Mouse (Mus musculus): ENCODE data around the gene Gm42517. TPM values are rescaled to one million over a fixed set of nuclear protein-coding genes. Genes with fewer than 3 reads are reported as not detected.

Gene Gm42517
- 1.2 TPM for polyA plus RNA-seq (2014; fragmentation: Illumina TruSeq; extraction: RNeasy Lipid Tissue Mini Kit (QIAGEN cat#74804); ENCODE audit: low read depth, low replicate concordance)

DNA sequence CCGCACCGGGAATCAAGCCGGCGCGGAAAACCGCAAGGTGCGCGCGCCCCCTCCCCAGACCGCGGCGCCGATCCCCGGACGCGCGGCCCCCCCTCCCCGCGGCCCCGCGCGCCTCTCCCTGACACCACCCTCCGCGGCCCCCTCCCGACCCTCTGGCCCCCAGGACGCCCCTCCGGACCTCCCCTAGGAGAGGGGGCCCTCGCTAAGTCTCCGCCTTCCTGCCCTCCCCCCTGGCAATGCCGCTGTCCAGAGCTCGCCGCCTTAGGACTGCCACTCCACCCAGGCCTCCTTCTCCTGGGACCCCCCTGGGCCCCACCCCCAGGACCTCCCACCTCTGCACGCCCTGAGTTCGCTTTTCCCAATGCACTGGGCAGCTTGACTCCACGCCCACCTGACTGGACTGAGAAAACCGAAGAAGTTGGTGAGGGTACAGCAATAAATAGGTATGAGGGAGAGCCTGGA is at the start of gene Gm42517:
Gm42517 (minus strand) TSS at position 52 of the 462 bp plus-strand sequence.

DNA sequence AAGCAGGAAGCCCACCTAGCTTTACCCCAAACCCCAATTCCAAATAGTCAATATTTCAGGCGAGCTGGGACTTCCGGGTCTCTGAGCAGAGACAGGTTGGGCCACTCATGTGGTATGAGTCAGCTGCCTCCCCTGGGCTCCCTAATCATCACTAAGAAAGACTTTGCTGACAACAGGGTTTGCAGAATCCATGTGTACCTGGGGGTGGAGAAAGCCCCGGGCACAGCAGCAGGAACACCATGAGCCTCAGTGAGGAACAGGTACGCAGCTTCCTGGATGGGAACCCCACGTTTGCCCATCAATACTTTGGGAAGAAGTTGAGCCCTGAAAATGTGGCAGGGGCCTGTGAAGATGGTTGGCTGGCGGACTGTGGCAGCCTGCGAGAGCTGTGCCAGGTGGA is 20.5 kb upstream of the Gm42517 start, which contains the start of gene Pde6b:
Pde6b (plus strand) TSS at position 191 of the 400 bp plus-strand sequence.

Other genes with a start within 250 kb of the Gm42517 start
- gene Tmed5, start 235.3 kb downstream of the Gm42517 start, polyA plus RNA-seq (2014; fragmentation: Illumina TruSeq; extraction: RNeasy Lipid Tissue Mini Kit (QIAGEN cat#74804); ENCODE audit: low read depth, low replicate concordance): 25.4 TPM
- gene Ccdc18, start 235.0 kb downstream of the Gm42517 start, polyA plus RNA-seq (2014; fragmentation: Illumina TruSeq; extraction: RNeasy Lipid Tissue Mini Kit (QIAGEN cat#74804); ENCODE audit: low read depth, low replicate concordance): not detected
- 21.7 TPM for gene Dr1, start 99.0 kb downstream of the Gm42517 start, polyA plus RNA-seq (2014; fragmentation: Illumina TruSeq; extraction: RNeasy Lipid Tissue Mini Kit (QIAGEN cat#74804); ENCODE audit: low read depth, low replicate concordance)
- gene Pigg, start 55.3 kb downstream of the Gm42517 start, polyA plus RNA-seq (2014; fragmentation: Illumina TruSeq; extraction: RNeasy Lipid Tissue Mini Kit (QIAGEN cat#74804); ENCODE audit: low read depth, low replicate concordance): 11.7 TPM
- not detected for gene Pde6b, start 20.5 kb upstream of the Gm42517 start, polyA plus RNA-seq (2014; fragmentation: Illumina TruSeq; extraction: RNeasy Lipid Tissue Mini Kit (QIAGEN cat#74804); ENCODE audit: low read depth, low replicate concordance)
- 3,167 TPM for gene Atp5k, start 66.5 kb upstream of the Gm42517 start, polyA plus RNA-seq (2014; fragmentation: Illumina TruSeq; extraction: RNeasy Lipid Tissue Mini Kit (QIAGEN cat#74804); ENCODE audit: low read depth, low replicate concordance)
- gene Mfsd7a, start 81.0 kb upstream of the Gm42517 start, polyA plus RNA-seq (2014; fragmentation: Illumina TruSeq; extraction: RNeasy Lipid Tissue Mini Kit (QIAGEN cat#74804); ENCODE audit: low read depth, low replicate concordance): 2.4 TPM
- 11.9 TPM for gene Pcgf3, start 93.3 kb upstream of the Gm42517 start, polyA plus RNA-seq (2014; fragmentation: Illumina TruSeq; extraction: RNeasy Lipid Tissue Mini Kit (QIAGEN cat#74804); ENCODE audit: low read depth, low replicate concordance)
- 0.60 TPM for gene Cplx1, start 182.1 kb upstream of the Gm42517 start, polyA plus RNA-seq (2014; fragmentation: Illumina TruSeq; extraction: RNeasy Lipid Tissue Mini Kit (QIAGEN cat#74804); ENCODE audit: low read depth, low replicate concordance)